Mouse (Mus musculus) frontal cortex, postnatal 36 days (tissue): ENCODE measurements around the gene Klhl29.
A peak's percentile ranks its signal among the peaks of the same experiment; 100 is the strongest.

Experiments
- DNase-seq, 2 experiments: peaks; one replicate each; pipeline ENCODE4 v3.0.0; 2022; ENCODE audit warnings: low spot score in 2 of 2

Gene Klhl29

GRCm38 (mm10) chr12:5038008-5038407 is 337.5 kb downstream of the Klhl29 start:
- DNase-seq = peak; percentile 9 to 37

GRCm38 (mm10) chr12:5029035-5029434 is 346.4 kb downstream of the Klhl29 start:
- peak in 1 of 2 experiments; percentile 23 for DNase-seq
